Mouse (Mus musculus): ENCODE results near the gene Gdf11.

GRCm38 (mm10) chr10:128911430-128911829 lies 19.9 kb upstream of the Gdf11 start:
- TF ChIP-seq CTCF (IDR thresholded peaks at IDR 0.05; ENCODE audit: low read depth, low read length) (no peak), POLR2A (IDR thresholded peaks at IDR 0.05; ENCODE audit: insufficient read depth, low read length) (no peak), EP300 (IDR thresholded peaks at IDR 0.05; ENCODE audit: insufficient read depth, low read depth, low read length) (no peak)

Measured in ES-Bruce4 (cell line).